Mouse (Mus musculus) kidney, adult 2 months (tissue): ENCODE results near the gene Gp1bb.

Experiments used
- CTCF ChIP-seq: fragments of 200-500 bp; conservative IDR thresholded peaks from 2 replicates; pipeline ENCODE4 v1.5.1; 2011; ENCODE audit warnings: low read depth, mild to moderate bottlenecking, control low read depth, low read length, moderate library complexity, mixed read lengths; ENCODE audit not compliant: insufficient read depth, insufficient read length
- POLR2A ChIP-seq: fragments of 200-500 bp; IDR thresholded peaks from one replicate; pipeline ENCODE4 v1.6.1; 2011; ENCODE audit warnings: low read depth, low read length, control low read depth

GRCm38 (mm10) chr16:18620201-18620600, 2.0 kb downstream of the Gp1bb start:
- TF ChIP-seq CTCF, result no peak
- TF ChIP-seq POLR2A, result no peak
